Mouse (Mus musculus) myocyte (in vitro differentiated cells): Measurements from ENCODE around the gene Hsd17b2.

Source experiments
- CEBPB ChIP-seq: IDR thresholded peaks from 2 replicates; pipeline ENCODE4 v1.6.1; 2011; ENCODE audit warnings: mild to moderate bottlenecking, moderate library complexity; ENCODE audit not compliant: poor library complexity, insufficient read depth, severe bottlenecking
- E2F4 ChIP-seq: IDR thresholded peaks from one replicate; pipeline ENCODE4 v1.6.1; 2011; ENCODE audit warnings: mild to moderate bottlenecking, control low read depth, moderate library complexity; ENCODE audit not compliant: insufficient read depth
- MAX ChIP-seq: IDR thresholded peaks from one replicate; pipeline ENCODE4 v1.6.1; 2011; ENCODE audit warnings: low read depth, mild to moderate bottlenecking, control low read depth
- MYOD1 ChIP-seq, 3 experiments: IDR thresholded peaks; one replicate each; pipeline ENCODE4 v1.6.1; 2011; ENCODE audit warnings: control low read depth in 2 of 3, low read depth in 2 of 3, mild to moderate bottlenecking in 2 of 3, moderate library complexity in 1 of 3; ENCODE audit not compliant: insufficient read length in 2 of 3, control insufficient read depth in 1 of 3
- MYOG ChIP-seq, 3 experiments: IDR thresholded peaks; one replicate each; pipeline ENCODE4 v1.6.1; 2011; ENCODE audit warnings: control low read depth in 2 of 3, low read depth in 2 of 3, mild to moderate bottlenecking in 2 of 3; ENCODE audit not compliant: insufficient read length in 2 of 3, control insufficient read depth in 1 of 3, insufficient read depth in 1 of 3
- POLR2A ChIP-seq: IDR thresholded peaks from one replicate; pipeline ENCODE4 v1.6.1; 2011; ENCODE audit warnings: low read depth, mild to moderate bottlenecking, control low read depth, moderate library complexity; ENCODE audit not compliant: insufficient read length
- POLR2AphosphoS2 ChIP-seq: IDR thresholded peaks from one replicate; pipeline ENCODE4 v1.6.1; 2011; ENCODE audit warnings: low read depth, control low read depth; ENCODE audit not compliant: insufficient read length
- REST ChIP-seq: IDR thresholded peaks from one replicate; pipeline ENCODE4 v1.6.1; 2011; ENCODE audit warnings: mild to moderate bottlenecking, control low read depth, moderate library complexity; ENCODE audit not compliant: insufficient read depth, insufficient read length
- SRF ChIP-seq: IDR thresholded peaks from one replicate; pipeline ENCODE4 v1.6.1; 2011; ENCODE audit warnings: low read depth; ENCODE audit not compliant: control insufficient read depth, insufficient read length
- TCF12 ChIP-seq: IDR thresholded peaks from one replicate; pipeline ENCODE4 v1.6.1; 2011; ENCODE audit warnings: mild to moderate bottlenecking, control low read depth; ENCODE audit not compliant: poor library complexity, insufficient read depth, severe bottlenecking
- TCF3 ChIP-seq: IDR thresholded peaks from one replicate; pipeline ENCODE4 v1.6.1; 2011; ENCODE audit warnings: low read depth, control low read depth; ENCODE audit not compliant: insufficient read length
- USF1 ChIP-seq: IDR thresholded peaks from one replicate; pipeline ENCODE4 v1.6.1; 2011; ENCODE audit warnings: low read depth, mild to moderate bottlenecking, control low read depth, moderate library complexity

DNA sequence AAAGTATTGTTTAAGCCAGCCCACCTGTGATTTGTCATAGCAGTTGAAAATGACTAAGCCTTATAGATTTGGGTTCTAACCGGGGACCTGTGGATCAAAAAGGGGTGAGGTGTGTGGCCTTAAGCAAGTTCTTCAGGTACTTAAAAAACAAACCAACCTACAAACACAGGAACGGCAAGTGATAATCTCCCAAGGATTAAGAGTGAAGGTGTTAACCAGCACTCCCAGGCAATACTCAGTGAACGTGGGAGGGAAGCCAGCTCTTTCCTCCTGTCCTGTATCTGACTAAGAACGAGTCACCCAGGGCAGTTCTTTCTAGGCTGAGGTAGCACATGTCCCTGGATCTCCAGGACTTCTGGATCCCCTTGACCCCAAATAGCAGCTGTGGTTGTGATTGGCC lies 62.9 kb downstream of the Hsd17b2 start:
- TF ChIP-seq POLR2A = no peak
- TF ChIP-seq TCF3 = no peak
- TF ChIP-seq USF1 = no peak
- TF ChIP-seq SRF = no peak
- TF ChIP-seq CEBPB = no peak
- TF ChIP-seq MAX = no peak
- TF ChIP-seq E2F4 = no peak
- no peak for TF ChIP-seq POLR2AphosphoS2
- TF ChIP-seq MYOD1 (IDR thresholded peaks at IDR 0.05; ENCODE audit: control insufficient read depth in 1 of 3, insufficient read length in 2 of 3, low read depth in 2 of 3) = no peak
- no peak for TF ChIP-seq TCF12
- no peak for TF ChIP-seq REST
- TF ChIP-seq MYOG (IDR thresholded peaks at IDR 0.05; ENCODE audit: control insufficient read depth in 1 of 3, insufficient read depth in 1 of 3, insufficient read length in 2 of 3, low read depth in 2 of 3) = no peak
